Mouse (Mus musculus) natural killer cell, adult 2 months (primary cell): Measurements from ENCODE around the gene Pygo1.

ENCODE experiments used
- DNase-seq, 2 experiments: peaks; one replicate each; pipeline ENCODE4 v3.0.0; 2022; ENCODE audit warnings: low spot score in 2 of 2

Pygo1 gene

DNA sequence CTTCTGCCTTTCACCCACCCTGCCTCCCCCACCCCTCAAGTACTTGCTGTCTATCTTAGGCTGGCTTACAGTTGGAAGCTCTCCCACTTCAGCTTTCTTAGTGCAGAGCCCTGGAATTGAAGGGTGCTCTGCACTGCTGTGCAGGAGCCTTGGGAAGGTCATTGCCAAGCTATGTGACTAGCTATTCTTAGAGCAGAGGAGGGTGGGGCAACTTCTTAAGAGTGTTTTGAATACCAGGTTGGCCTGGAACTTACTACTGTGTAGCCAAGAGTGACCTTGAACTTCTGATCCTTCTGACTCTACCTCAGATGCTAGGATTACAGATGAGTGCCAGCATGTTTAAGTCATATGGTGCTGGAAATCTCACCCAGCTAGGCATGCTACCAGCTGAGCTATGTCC lies 70.7 kb downstream of the Pygo1 start:
- DNase-seq: no peak

DNA sequence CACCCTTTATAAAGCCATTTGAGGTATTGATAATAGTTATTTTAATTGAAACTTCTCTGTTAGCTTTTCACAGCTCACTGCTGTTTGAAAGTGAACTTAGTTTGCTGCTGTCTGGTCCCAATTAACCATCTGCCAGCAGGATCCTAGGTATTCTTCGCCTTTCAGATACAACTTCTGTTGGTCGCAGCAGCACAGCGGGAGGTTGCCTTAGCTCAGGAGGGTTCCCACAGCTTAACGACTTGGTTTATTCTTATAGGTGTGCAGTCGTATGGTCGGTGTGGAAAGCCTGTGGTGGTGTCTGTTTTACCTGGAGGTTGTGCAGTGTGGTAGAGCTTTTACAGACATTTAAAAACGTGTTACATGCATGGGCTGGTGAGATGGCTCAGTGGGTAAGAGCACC lies 71.4 kb downstream of the Pygo1 start:
- no peak for DNase-seq

DNA sequence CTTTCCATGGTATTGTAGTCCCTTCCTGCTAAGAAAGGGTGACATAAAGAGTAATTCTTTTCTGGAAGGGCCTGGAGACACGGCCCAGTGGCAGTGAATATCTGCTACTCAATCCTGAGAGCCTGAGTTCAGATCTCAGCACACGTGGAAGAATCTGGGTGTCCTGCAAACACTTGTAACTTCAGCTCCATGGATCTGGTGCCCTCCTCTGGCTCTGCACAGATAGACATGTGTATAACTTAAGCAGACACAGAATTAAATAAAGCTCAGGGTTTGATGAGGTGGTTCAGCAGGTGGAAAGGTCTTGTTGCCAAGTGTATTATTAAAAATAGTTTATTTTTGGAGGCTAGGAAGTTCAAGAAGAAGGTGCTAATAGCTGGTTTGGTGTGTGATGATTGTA lies 75.0 kb downstream of the Pygo1 start:
- DNase-seq: no peak

DNA sequence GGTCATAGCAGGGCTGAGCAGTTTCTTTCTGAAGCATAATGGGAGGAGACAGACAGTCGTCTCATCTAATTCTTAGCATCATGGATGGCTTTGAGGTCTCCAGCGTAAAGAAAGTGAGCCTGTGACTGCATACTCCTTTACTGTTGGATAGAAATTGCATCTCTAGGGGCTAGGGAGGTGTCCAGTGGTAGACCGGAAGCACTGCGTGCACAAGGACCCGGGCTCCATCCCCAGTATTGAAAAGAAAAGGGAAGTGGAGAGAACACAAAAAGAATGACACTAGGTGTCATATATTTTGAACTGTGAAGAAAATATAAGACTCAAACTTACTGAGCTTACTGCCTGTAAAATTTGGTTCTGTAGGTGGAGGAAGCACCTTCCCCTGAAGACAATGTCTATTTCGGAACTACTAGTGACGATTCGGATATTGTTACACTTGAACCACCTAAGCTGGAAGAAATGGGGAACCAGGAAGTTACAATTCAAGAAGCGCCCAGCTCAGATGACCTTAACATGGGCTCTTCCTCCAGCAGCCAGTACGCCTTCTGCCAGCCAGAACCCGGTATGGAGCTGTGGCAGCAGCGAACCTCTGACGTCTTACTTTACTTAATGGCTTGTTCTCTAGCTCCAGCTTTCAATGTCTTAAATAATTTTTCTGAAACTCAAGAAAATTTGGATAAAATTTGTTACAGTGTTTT lies 76.0 kb downstream of the Pygo1 start:
- no peak for DNase-seq
